Mouse (Mus musculus) kidney, postnatal 0 days (tissue): Measurements from ENCODE around the gene Numa1. TPM values are rescaled to one million over a fixed set of nuclear protein-coding genes. Genes with fewer than 3 reads are reported as not detected.
"Not testable (repeated sequence)": the region's sequence is repeated elsewhere in the genome, so short reads cannot be mapped to it uniquely, and the experiment has no call there.

ENCODE experiments used
- ATAC-seq: fragments of 200-750 bp; cut with Nextera tagmentation; replicated peaks from 2 replicates; pipeline ENCODE4 v1.8.0; 2017; ENCODE audit warnings: low read depth, moderate number of reproducible peaks, moderate TSS enrichment, moderate library complexity; ENCODE audit not compliant: low FRiP score
- DNase-seq: peaks from one replicate; pipeline ENCODE4 v3.0.0-alpha.2; 2016; ENCODE audit warnings: low spot score
- H3K27ac ChIP-seq: fragments of 300-500 bp; sonication (generic); 2 replicates; pipeline ENCODE4 v1.5.1; 2014; ENCODE audit warnings: mild to moderate bottlenecking
- H3K27me3 ChIP-seq: fragments of 300-500 bp; sonication (generic); 2 replicates; pipeline ENCODE4 v1.6.1; 2014; ENCODE audit warnings: low read length, mixed read lengths; ENCODE audit not compliant: insufficient read depth
- H3K36me3 ChIP-seq: fragments of 300-500 bp; sonication (generic); 2 replicates; pipeline ENCODE4 v1.6.1; 2014; ENCODE audit warnings: low read length, mixed read lengths; ENCODE audit not compliant: insufficient read depth
- H3K4me1 ChIP-seq: fragments of 300-500 bp; sonication (generic); replicated peaks from 2 replicates; pipeline ENCODE4 v1.6.1; 2014; ENCODE audit warnings: antibody characterized with exemption, low read length, mixed read lengths; ENCODE audit not compliant: insufficient read depth
- H3K4me2 ChIP-seq: fragments of 300-500 bp; sonication (generic); 2 replicates; pipeline ENCODE4 v1.6.1; 2014; ENCODE audit warnings: mild to moderate bottlenecking, low read length, moderate library complexity, mixed read lengths
- H3K4me3 ChIP-seq: fragments of 300-500 bp; sonication (generic); replicated peaks from 2 replicates; pipeline ENCODE4 v1.5.1; 2014; ENCODE audit warnings: low read depth, low read length
- H3K9ac ChIP-seq: fragments of 300-500 bp; sonication (generic); 2 replicates; pipeline ENCODE4 v1.6.1; 2014; ENCODE audit warnings: low read depth, low read length
- H3K9me3 ChIP-seq: fragments of 300-500 bp; sonication (generic); replicated peaks from 2 replicates; pipeline ENCODE4 v1.6.1; 2016; ENCODE audit warnings: low read length, inconsistent platforms, mixed read lengths
- CTCF ChIP-seq: IDR thresholded peaks from 2 replicates; pipeline ENCODE4 v1.5.1; 2016; ENCODE audit warnings: antibody characterized with exemption, low read depth, mild to moderate bottlenecking, moderate library complexity
- WGBS: fragments of 180-500 bp; shearing (Covaris S2); extraction: QIAGEN DNeasy Blood & Tissue Kit; methylation state at CpG from one replicate; pipeline ENCODE4 v1.1.7; 2014; 5-methylcytosine and 5-hydroxymethylcytosine counted together
- polyA plus RNA-seq: library from polyadenylated mRNA; unstranded; fragments of >200 nt; fragmentation: Nextera tagmentation; extraction: Ambion mirVana; gene quantifications from 2 replicates; pipeline ENCODE4 v1.2.1, GENCODE M21; 2015

Gene Numa1
- polyA plus RNA-seq, 1 experiment from 2014 or later = 41.7 TPM

DNA sequence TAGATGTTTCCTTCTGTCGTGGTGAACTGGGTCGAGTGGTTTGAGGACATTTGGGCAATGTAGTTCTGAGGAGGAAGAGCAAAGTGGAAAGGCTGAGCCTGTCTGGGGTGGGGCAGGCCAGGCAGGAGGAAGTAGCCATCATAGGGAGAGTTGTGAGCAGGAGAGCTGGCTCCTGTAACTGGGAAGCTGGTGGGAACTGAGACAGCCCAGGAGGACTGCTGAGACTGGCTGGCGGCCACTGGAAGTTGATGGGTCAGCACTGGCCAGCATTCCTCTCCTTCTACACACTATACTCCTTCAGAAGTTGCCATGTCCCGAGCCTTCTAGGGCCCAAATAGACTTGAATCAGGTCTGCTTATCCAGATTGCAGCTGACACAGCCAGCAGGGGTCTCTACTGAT lies 25.5 kb upstream of the Numa1 start:
- peak; percentile 23; the same call in 1 of the 2 replicates for TF ChIP-seq CTCF
- Histone ChIP-seq H3K4me1 (peaks cover 4% of the 10 kb centered on the region; the same call in 1 of the 2 replicates), H3K9me3 (no peaks in the 10 kb centered on the region), H3K4me3 (no peak overlapping the region), H3K4me2 (no peak overlapping the region), H3K27ac (no peak overlapping the region), H3K9ac (no peak overlapping the region), H3K27me3 (no peaks in the 10 kb centered on the region), H3K36me3 (peaks cover 30% of the 10 kb centered on the region)
- WGBS = 78% methylated on average over 4 of the region's 4 CpGs
- DNase-seq = no peak
- no peak for ATAC-seq

DNA sequence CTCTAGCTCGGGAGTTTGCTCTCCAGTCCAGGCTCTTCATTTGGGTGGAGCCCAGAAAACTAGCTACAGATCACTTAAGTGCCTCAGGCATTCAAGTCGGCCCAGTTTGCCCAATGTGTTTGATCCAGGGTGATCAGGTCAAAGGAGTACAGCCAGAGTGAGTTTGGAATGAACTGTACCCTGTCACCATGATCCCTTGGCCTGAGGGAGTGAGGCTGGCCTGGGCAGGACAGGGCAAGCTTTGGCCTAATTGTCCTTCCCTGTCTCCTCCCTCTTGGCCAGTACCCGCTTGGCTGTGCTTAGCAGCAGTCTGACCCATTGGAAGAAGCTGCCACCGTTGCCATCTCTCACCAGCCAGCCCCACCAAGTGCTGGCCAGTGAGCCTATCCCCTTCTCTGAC lies 23.8 kb upstream of the Numa1 start:
- DNase-seq = no peak
- H3K4me1 ChIP-seq = peaks cover 4% of the 10 kb centered on the region; the same call in 1 of the 2 replicates
- no peak overlapping the region for H3K9ac ChIP-seq
- peaks cover 37% of the 10 kb centered on the region for H3K36me3 ChIP-seq
- no peak overlapping the region for H3K27ac ChIP-seq
- H3K9me3 ChIP-seq = no peaks in the 10 kb centered on the region
- no peak for ATAC-seq
- no peaks in the 10 kb centered on the region for H3K27me3 ChIP-seq
- no peak overlapping the region for H3K4me3 ChIP-seq
- no peak overlapping the region for H3K4me2 ChIP-seq
- TF ChIP-seq CTCF = no peak
- WGBS = 89% methylated on average over 3 of the region's 4 CpGs

DNA sequence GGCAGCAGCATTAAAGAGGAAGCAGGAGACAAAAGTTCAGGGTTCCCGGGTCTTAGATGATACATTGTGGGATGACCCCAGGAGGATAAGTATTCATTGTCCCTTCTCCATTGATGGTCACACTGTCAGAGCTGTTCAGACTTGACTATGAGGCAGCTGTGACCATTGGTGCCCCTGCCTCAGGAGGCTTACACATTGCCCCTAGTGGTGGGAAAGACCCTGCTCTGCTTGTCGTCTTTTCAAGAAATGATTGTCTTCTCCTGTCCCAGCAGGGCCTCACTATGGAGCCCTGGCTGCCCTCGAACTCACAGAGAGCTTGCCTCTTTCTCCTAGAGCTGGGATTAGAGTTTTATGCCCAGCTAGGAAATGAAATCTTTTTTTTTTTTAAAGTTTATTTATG lies 21.9 kb upstream of the Numa1 start:
- TF ChIP-seq CTCF = peak; percentile 50
- Histone ChIP-seq H3K4me2 (no peak overlapping the region), H3K4me3 (no peak overlapping the region), H3K27ac (no peak overlapping the region), H3K9ac (no peak overlapping the region), H3K4me1 (no peaks in the 10 kb centered on the region), H3K36me3 (peaks cover 37% of the 10 kb centered on the region), H3K27me3 (no peaks in the 10 kb centered on the region), H3K9me3 (no peaks in the 10 kb centered on the region)
- DNase-seq (peak; percentile 31), ATAC-seq (no peak)
- WGBS = 67% methylated on average over 3 of the region's 3 CpGs

DNA sequence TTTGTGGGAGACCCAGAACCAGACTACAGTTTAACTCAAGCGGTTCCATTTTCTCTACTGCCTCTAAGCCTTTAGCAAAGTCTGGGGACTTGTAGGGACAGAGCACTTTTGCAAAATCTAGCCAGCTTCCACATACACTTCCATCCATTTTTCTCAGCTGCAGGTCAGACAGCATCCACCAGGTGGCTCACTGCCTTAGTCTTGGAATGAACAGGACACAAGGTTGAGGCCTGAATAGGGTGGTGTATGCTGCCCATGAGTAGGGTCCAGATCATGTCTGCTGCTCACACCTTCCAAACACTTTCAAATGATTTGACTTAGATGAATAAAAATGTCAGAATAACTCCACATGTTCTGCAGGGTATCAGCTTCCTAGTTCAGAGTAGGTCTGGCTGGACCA lies 15.8 kb upstream of the Numa1 start:
- Histone ChIP-seq H3K27ac (no peak overlapping the region), H3K4me3 (no peak overlapping the region), H3K9ac (no peak overlapping the region), H3K4me1 (no peaks in the 10 kb centered on the region), H3K4me2 (no peak overlapping the region), H3K36me3 (peaks cover 10% of the 10 kb centered on the region), H3K27me3 (no peaks in the 10 kb centered on the region), H3K9me3 (no peaks in the 10 kb centered on the region)
- peak; percentile 77 for ATAC-seq
- peak; percentile 89 for TF ChIP-seq CTCF
- WGBS = 38% methylated on average over 1 of the region's 1 CpGs
- DNase-seq = peak; percentile 82

DNA sequence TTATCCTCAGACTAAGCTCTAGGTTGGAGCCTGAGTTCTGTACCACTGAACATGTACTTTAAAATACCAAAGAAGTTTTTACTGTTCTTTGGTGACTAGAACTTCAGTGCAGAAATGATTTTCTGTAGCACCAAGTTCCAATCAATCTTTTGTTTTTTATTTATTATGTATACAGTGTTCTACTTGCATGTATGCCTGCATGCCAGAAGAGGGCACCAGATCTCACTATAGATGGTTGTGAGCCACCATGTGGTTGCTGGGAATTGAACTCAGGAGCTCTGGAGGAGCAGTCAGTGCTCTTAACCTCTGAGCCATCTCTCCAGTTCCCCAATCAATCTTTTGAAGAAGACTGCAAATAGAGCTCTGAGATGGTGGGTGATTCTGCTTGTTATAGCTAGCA lies 8.0 kb upstream of the Numa1 start:
- not testable (repeated sequence) for H3K9ac ChIP-seq, H3K4me1 ChIP-seq, H3K4me3 ChIP-seq, H3K36me3 ChIP-seq, H3K27ac ChIP-seq, H3K4me2 ChIP-seq, H3K9me3 ChIP-seq, H3K27me3 ChIP-seq, DNase-seq, ATAC-seq
- peak; percentile 33 for TF ChIP-seq CTCF

DNA sequence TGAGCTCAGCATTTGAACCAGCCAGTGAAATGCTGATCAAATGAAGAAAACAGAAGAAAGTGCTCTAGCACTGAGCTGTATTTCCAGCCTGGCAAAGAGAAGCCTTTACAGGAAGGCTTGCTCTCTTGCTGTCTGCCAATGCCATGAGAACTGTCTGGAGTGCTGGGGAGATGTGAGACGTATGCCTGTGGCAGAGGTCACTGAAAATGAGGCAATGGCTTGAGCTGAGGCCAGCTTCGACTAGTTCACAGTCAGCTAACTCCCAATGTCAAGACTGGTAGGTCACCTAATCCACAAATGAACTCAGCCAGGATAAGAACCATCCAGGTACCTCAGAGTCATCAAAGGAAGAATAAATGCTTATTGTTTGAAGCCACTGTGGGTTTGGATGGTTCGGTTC lies 5.8 kb upstream of the Numa1 start:
- no peak for DNase-seq
- TF ChIP-seq CTCF = no peak
- WGBS = 74% methylated on average over 3 of the region's 3 CpGs
- H3K4me2 ChIP-seq = no peak overlapping the region
- H3K4me3 ChIP-seq = no peak overlapping the region
- ATAC-seq = no peak
- H3K9me3 ChIP-seq = no peaks in the 10 kb centered on the region
- H3K9ac ChIP-seq = no peak overlapping the region
- no peak overlapping the region for H3K27ac ChIP-seq
- no peaks in the 10 kb centered on the region; the same call in 1 of the 2 replicates for H3K4me1 ChIP-seq
- H3K27me3 ChIP-seq = no peaks in the 10 kb centered on the region
- no peaks in the 10 kb centered on the region for H3K36me3 ChIP-seq

DNA sequence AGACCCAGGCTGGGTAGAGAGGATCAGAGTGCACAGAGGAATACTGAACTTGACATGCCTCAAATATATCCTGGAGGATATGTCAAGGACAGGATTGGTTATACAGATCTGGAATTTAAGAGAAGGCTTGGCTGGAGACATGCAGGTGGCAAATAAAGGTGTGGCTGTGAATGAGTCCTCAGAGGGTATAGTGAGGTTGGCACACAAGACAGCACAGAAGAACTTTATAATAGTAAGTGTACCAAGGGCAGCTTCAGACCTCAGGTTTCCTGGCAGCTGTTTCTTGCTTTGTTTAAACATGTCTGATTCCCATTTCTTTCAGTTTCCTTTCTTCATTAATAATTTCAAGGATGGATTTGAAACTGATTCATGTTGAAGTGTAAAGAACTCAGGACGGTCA lies 1.4 kb upstream of the Numa1 start:
- ATAC-seq = no peak
- no peak for DNase-seq
- Histone ChIP-seq H3K4me3 (no peak overlapping the region), H3K4me1 (no peaks in the 10 kb centered on the region; the same call in 1 of the 2 replicates), H3K36me3 (no peaks in the 10 kb centered on the region), H3K27ac (no peak overlapping the region), H3K9ac (no peak overlapping the region), H3K4me2 (peak overlapping the region; percentile 76; the same call in 1 of the 2 replicates), H3K27me3 (no peaks in the 10 kb centered on the region), H3K9me3 (no peaks in the 10 kb centered on the region)
- TF ChIP-seq CTCF = no peak
- WGBS = 84% methylated on average over 1 of the region's 1 CpGs
